Mouse (Mus musculus): ENCODE data around the gene Ak2. TPM values are rescaled to one million over a fixed set of nuclear protein-coding genes. Genes with fewer than 3 reads are reported as not detected.

The Ak2 gene
- total and polyA plus RNA-seq, 2 experiments, result 156 to 232 TPM

GRCm38 (mm10) chr4:128995238-128995637 lies 3.5 kb downstream of the Ak2 start:
- TF ChIP-seq CTCF (IDR thresholded peaks at IDR 0.05; ENCODE audit: low read depth, low read length) (no peak), POLR2A (IDR thresholded peaks at IDR 0.05; ENCODE audit: extremely low read depth, insufficient read depth, low read length) (no peak)
- peak overlapping the region; percentile 98 for H3K9ac ChIP-seq (ENCODE audit: low read depth, low read length)
- H3K4me1 ChIP-seq (ENCODE audit: control insufficient read depth, insufficient read depth, low read length), result peaks cover 41% of the 10 kb centered on the region
- H3K27ac ChIP-seq (replicated peaks; ENCODE audit: insufficient read depth, low read depth, low read length), result peak overlapping the region; percentile 94
- H3K4me3 ChIP-seq (ENCODE audit: insufficient read depth, low read depth, low read length), result peak overlapping the region; percentile 93; the same call in 1 of the 2 replicates
- peak; percentile 47 for DNase-seq (ENCODE audit: extremely low read depth, low read depth, low spot score)
- H3K79me2 ChIP-seq (ENCODE audit: control insufficient read depth, insufficient read depth, low read length), result peaks cover 39% of the 10 kb centered on the region
- peaks cover 18% of the 10 kb centered on the region for H3K36me3 ChIP-seq (ENCODE audit: control insufficient read depth, insufficient read depth, low read length)
- H3K27me3 ChIP-seq (ENCODE audit: control insufficient read depth, insufficient read depth, low read length), result no peaks in the 10 kb centered on the region
- 18% methylated on average over 7 of the region's 7 CpGs for WGBS

DNA sequence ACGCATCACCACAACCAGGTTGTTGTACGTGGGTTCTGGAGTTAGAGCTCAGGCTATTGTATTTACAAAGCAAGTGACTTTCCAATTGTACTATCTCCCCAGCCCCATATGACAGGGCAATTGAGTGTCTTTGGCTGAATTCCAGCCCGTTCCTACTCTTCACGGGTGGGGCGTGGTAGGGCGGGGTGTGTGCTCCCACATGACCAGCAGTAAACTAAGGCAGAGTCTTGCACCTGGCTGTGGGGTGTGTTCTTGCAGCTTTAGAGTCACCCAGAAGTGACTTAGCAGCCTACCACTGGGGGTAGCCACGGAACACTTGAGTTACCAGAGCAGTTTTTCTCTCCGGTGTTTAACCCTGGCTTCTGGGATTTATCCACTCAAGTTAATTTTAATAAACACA lies 5.5 kb downstream of the Ak2 start:
- peak; percentile 82 for DNase-seq (ENCODE audit: extremely low read depth, low read depth, low spot score)
- Histone ChIP-seq H3K4me3 (ENCODE audit: insufficient read depth, low read depth, low read length) (no peak overlapping the region), H3K27ac (replicated peaks; ENCODE audit: insufficient read depth, low read depth, low read length) (peak overlapping the region; percentile 42), H3K27me3 (ENCODE audit: control insufficient read depth, insufficient read depth, low read length) (no peaks in the 10 kb centered on the region), H3K36me3 (ENCODE audit: control insufficient read depth, insufficient read depth, low read length) (peaks cover 31% of the 10 kb centered on the region), H3K79me2 (ENCODE audit: control insufficient read depth, insufficient read depth, low read length) (peaks cover 48% of the 10 kb centered on the region), H3K4me1 (ENCODE audit: control insufficient read depth, insufficient read depth, low read length) (peaks cover 56% of the 10 kb centered on the region), H3K9ac (ENCODE audit: low read depth, low read length) (peak overlapping the region; percentile 36)
- 32% methylated on average over 8 of the region's 8 CpGs for WGBS
- TF ChIP-seq CTCF (IDR thresholded peaks at IDR 0.05; ENCODE audit: low read depth, low read length) (no peak), POLR2A (IDR thresholded peaks at IDR 0.05; ENCODE audit: extremely low read depth, insufficient read depth, low read length) (no peak)

DNA sequence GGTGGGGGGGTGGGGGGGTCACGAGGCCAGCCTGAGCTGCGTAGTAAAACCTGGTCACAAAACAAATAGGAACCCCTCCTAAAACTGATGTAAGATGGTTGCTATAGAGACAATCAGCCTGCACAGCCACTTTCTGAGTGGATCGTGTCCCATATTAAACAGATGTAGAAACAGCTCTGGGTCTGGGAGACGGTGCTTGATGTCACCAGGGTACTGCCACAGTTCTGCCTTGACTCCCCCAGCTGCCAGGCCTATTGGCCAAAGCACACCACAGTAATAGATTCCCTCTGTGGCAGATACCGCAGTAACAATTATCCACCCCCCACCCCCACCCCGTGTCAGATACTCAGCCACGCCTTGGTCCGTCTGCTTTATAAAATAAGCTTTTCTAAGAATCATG lies 6.6 kb downstream of the Ak2 start:
- peaks cover 47% of the 10 kb centered on the region for H3K79me2 ChIP-seq (ENCODE audit: control insufficient read depth, insufficient read depth, low read length)
- H3K9ac ChIP-seq (ENCODE audit: low read depth, low read length), result 0 out of 2 replicates have a peak overlapping the region, but pooled peaks have one; percentile 20
- H3K27ac ChIP-seq (replicated peaks; ENCODE audit: insufficient read depth, low read depth, low read length), result peak overlapping the region; percentile 20; the same call in 1 of the 2 replicates
- no peaks in the 10 kb centered on the region for H3K27me3 ChIP-seq (ENCODE audit: control insufficient read depth, insufficient read depth, low read length)
- no peak overlapping the region for H3K4me3 ChIP-seq (ENCODE audit: insufficient read depth, low read depth, low read length)
- TF ChIP-seq CTCF (IDR thresholded peaks at IDR 0.05; ENCODE audit: low read depth, low read length) (no peak), POLR2A (IDR thresholded peaks at IDR 0.05; ENCODE audit: extremely low read depth, insufficient read depth, low read length) (no peak)
- no peak for DNase-seq (ENCODE audit: extremely low read depth, low read depth, low spot score)
- peaks cover 55% of the 10 kb centered on the region for H3K4me1 ChIP-seq (ENCODE audit: control insufficient read depth, insufficient read depth, low read length)
- WGBS, result 57% methylated on average over 8 of the region's 8 CpGs
- H3K36me3 ChIP-seq (ENCODE audit: control insufficient read depth, insufficient read depth, low read length), result peaks cover 41% of the 10 kb centered on the region

GRCm38 (mm10) chr4:129000786-129001185 lies 9.0 kb downstream of the Ak2 start:
- no peak overlapping the region for H3K4me3 ChIP-seq (ENCODE audit: insufficient read depth, low read depth, low read length)
- H3K4me1 ChIP-seq (ENCODE audit: control insufficient read depth, insufficient read depth, low read length), result peaks cover 53% of the 10 kb centered on the region
- H3K36me3 ChIP-seq (ENCODE audit: control insufficient read depth, insufficient read depth, low read length), result peaks cover 59% of the 10 kb centered on the region
- peaks cover 31% of the 10 kb centered on the region; the same call in 1 of the 2 replicates for H3K79me2 ChIP-seq (ENCODE audit: control insufficient read depth, insufficient read depth, low read length)
- peak; percentile 100 for DNase-seq (ENCODE audit: extremely low read depth, low read depth, low spot score)
- 0 out of 2 replicates have a peak overlapping the region, but pooled peaks have one; percentile 9 for H3K9ac ChIP-seq (ENCODE audit: low read depth, low read length)
- H3K27me3 ChIP-seq (ENCODE audit: control insufficient read depth, insufficient read depth, low read length), result no peaks in the 10 kb centered on the region
- TF ChIP-seq POLR2A (IDR thresholded peaks at IDR 0.05; ENCODE audit: extremely low read depth, insufficient read depth, low read length), result no peak
- no peak for TF ChIP-seq CTCF (IDR thresholded peaks at IDR 0.05; ENCODE audit: low read depth, low read length)
- peak overlapping the region; percentile 88 for H3K27ac ChIP-seq (replicated peaks; ENCODE audit: insufficient read depth, low read depth, low read length)
- WGBS, result 10% methylated on average over 3 of the region's 3 CpGs

GRCm38 (mm10) chr4:129003720-129004119 lies 12.0 kb downstream of the Ak2 start:
- peaks cover 10% of the 10 kb centered on the region; the same call in 1 of the 2 replicates for H3K79me2 ChIP-seq (ENCODE audit: control insufficient read depth, insufficient read depth, low read length)
- DNase-seq (ENCODE audit: extremely low read depth, low read depth, low spot score), result peak; percentile 81
- H3K27me3 ChIP-seq (ENCODE audit: control insufficient read depth, insufficient read depth, low read length), result no peaks in the 10 kb centered on the region
- peaks cover 33% of the 10 kb centered on the region for H3K4me1 ChIP-seq (ENCODE audit: control insufficient read depth, insufficient read depth, low read length)
- TF ChIP-seq POLR2A (IDR thresholded peaks at IDR 0.05; ENCODE audit: extremely low read depth, insufficient read depth, low read length) (no peak), CTCF (IDR thresholded peaks at IDR 0.05; ENCODE audit: low read depth, low read length) (no peak)
- 0 out of 2 replicates have a peak overlapping the region, but pooled peaks have one; percentile 1 for H3K27ac ChIP-seq (replicated peaks; ENCODE audit: insufficient read depth, low read depth, low read length)
- no peak overlapping the region for H3K4me3 ChIP-seq (ENCODE audit: insufficient read depth, low read depth, low read length)
- H3K36me3 ChIP-seq (ENCODE audit: control insufficient read depth, insufficient read depth, low read length), result peaks cover 80% of the 10 kb centered on the region
- no peak overlapping the region for H3K9ac ChIP-seq (ENCODE audit: low read depth, low read length)
- 36% methylated on average over 8 of the region's 8 CpGs for WGBS

- no peak for TF ChIP-seq CTCF (IDR thresholded peaks at IDR 0.05; ENCODE audit: low read depth, low read length)
- TF ChIP-seq POLR2A (IDR thresholded peaks at IDR 0.05; ENCODE audit: extremely low read depth, insufficient read depth, low read length), result no peak
- Histone ChIP-seq H3K4me1 (ENCODE audit: control insufficient read depth, insufficient read depth, low read length) (peaks cover 18% of the 10 kb centered on the region), H3K27ac (replicated peaks; ENCODE audit: insufficient read depth, low read depth, low read length) (no peak overlapping the region), H3K36me3 (ENCODE audit: control insufficient read depth, insufficient read depth, low read length) (peaks cover 64% of the 10 kb centered on the region), H3K9ac (ENCODE audit: low read depth, low read length) (no peak overlapping the region), H3K27me3 (ENCODE audit: control insufficient read depth, insufficient read depth, low read length) (no peaks in the 10 kb centered on the region), H3K79me2 (ENCODE audit: control insufficient read depth, insufficient read depth, low read length) (no peaks in the 10 kb centered on the region; the same call in 1 of the 2 replicates), H3K4me3 (ENCODE audit: insufficient read depth, low read depth, low read length) (no peak overlapping the region)
- DNase-seq (ENCODE audit: extremely low read depth, low read depth, low spot score), result no peak
- WGBS, result 89% methylated on average over 12 of the region's 12 CpGs
Observed at GRCm38 (mm10) chr4:129008006-129008519, 16.3 kb downstream of the Ak2 start.

Measured in liver, adult 2 months (tissue).